Comparison of ENCODE assay signal across 16 mouse cellular contexts in the genomic region with DNA sequence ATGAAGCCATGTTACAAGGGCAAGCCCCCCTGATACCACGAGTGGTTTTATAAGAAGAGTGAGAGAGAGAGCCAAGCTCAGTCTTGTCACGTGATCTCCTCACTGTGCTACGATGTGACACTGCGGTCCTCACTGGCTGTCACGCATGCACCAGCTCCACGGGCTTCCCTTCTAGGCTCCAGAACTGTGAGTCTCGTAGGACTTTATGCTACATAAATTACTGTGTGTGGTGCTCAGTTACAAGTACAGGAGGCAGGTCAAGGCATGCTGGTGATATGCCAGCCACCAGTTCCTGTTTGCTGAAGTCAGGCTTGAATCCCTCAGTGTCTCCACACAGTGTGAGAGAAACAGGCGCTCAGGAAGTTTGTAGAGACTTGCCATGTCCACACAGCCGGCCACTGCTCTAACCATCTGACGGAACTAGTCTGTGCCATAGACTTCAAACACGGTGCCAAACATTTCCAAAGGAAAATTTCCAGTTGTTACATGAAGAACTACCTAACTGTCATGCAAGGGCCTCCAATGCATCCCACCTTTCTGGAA.
DNase-seq lines count a peak whose midpoint lies in the region; ATAC-seq and TF ChIP-seq lines count a peak whose summit lies in the region.
"Had no signal": no experiment of that assay in that cellular context is flagged by ENCODE, and none has a peak within 500 bp of the region (broad histone marks: within the 10 kb centered on the region; RNA-seq: fewer than 3 reads in every experiment).

No protein-coding gene starts in this region.

- WGBS in kidney, embryonic 15.5 days: 64% methylated on average over 11 of the region's 11 CpGs
- 72% methylated on average over 11 of the region's 11 CpGs for WGBS in stomach, postnatal 0 days

- H3K36me3 ChIP-seq in kidney, embryonic 15.5 days: no peaks in the 10 kb centered on the region
- no peaks in the 10 kb centered on the region for H3K36me3 ChIP-seq in stomach, postnatal 0 days (ENCODE audit: control insufficient read depth, insufficient read depth, low read length)
- H3K36me3 ChIP-seq: heart, embryonic 13.5 days; liver, embryonic 15.5 days; midbrain, embryonic 10.5 days; neural tube, embryonic 13.5 days had no signal

- no peak for TF ChIP-seq CTCF in stomach, postnatal 0 days (IDR thresholded peaks at IDR 0.05; ENCODE audit: low read depth)

- ATAC-seq in kidney, embryonic 15.5 days (replicated peaks; ENCODE audit: low FRiP score): peak; percentile 25; the same call in 1 of the 2 replicates
- peak; percentile 33 for ATAC-seq in granulocyte monocyte progenitor cell, adult 5-6 weeks (replicated peaks; ENCODE audit: poor library complexity, severe bottlenecking)
- no peak for ATAC-seq in stomach, postnatal 0 days (ENCODE audit: low FRiP score, low TSS enrichment)
- ATAC-seq: inflammation-experienced regulatory T-cells, adult 6 months had no signal

- H3K9me3 ChIP-seq in kidney, embryonic 15.5 days (replicated peaks): no peaks in the 10 kb centered on the region
- no peaks in the 10 kb centered on the region for H3K9me3 ChIP-seq in stomach, postnatal 0 days (ENCODE audit: control insufficient read depth, low read length)
- H3K9me3 ChIP-seq: heart, embryonic 13.5 days; liver, embryonic 15.5 days; midbrain, embryonic 10.5 days; neural tube, embryonic 13.5 days had no signal

- no peaks in the 10 kb centered on the region for H3K27me3 ChIP-seq in kidney, embryonic 15.5 days
- H3K27me3 ChIP-seq in stomach, postnatal 0 days (ENCODE audit: control insufficient read depth, insufficient read depth, low read length): no peaks in the 10 kb centered on the region
- H3K27me3 ChIP-seq: heart, embryonic 13.5 days; liver, embryonic 15.5 days; neural tube, embryonic 13.5 days had no signal

- H3K27ac ChIP-seq in kidney, embryonic 15.5 days: no peak overlapping the region
- H3K27ac ChIP-seq in stomach, postnatal 0 days (replicated peaks): peak overlapping the region; percentile 53; the same call in 1 of the 2 replicates
- H3K27ac ChIP-seq: gastrocnemius, adult 2 months; heart, embryonic 13.5 days; liver, embryonic 15.5 days; midbrain, embryonic 10.5 days; neural tube, embryonic 13.5 days had no signal

- H3K4me2 ChIP-seq in kidney, embryonic 15.5 days: no peak overlapping the region
- peak overlapping the region; percentile 3; the same call in 1 of the 2 replicates for H3K4me2 ChIP-seq in stomach, postnatal 0 days (replicated peaks; ENCODE audit: low read depth)
- H3K4me2 ChIP-seq: heart, embryonic 13.5 days; liver, embryonic 15.5 days; neural tube, embryonic 13.5 days had no signal

- no peak overlapping the region for H3K9ac ChIP-seq in kidney, embryonic 15.5 days
- H3K9ac ChIP-seq in stomach, postnatal 0 days (ENCODE audit: low read length): no peak overlapping the region
- H3K9ac ChIP-seq: heart, embryonic 13.5 days; liver, embryonic 15.5 days; neural tube, embryonic 13.5 days had no signal

- no peak overlapping the region for H3K4me3 ChIP-seq in kidney, embryonic 15.5 days (replicated peaks)
- H3K4me3 ChIP-seq in stomach, postnatal 0 days (ENCODE audit: low read depth, low read length): no peak overlapping the region
- H3K4me3 ChIP-seq: gastrocnemius, adult 2 months; heart, embryonic 13.5 days; liver, embryonic 15.5 days; midbrain, embryonic 10.5 days; neural tube, embryonic 13.5 days had no signal

- DNase-seq in kidney, adult 8-10 months: no peak
- peak; percentile 48 for DNase-seq in cerebellum, adult 8-10 months
- no peak for DNase-seq in stomach, postnatal 0 days (ENCODE audit: low spot score)
- no peak for DNase-seq in Muller cell, postnatal 12 days (ENCODE audit: inconsistent ontology term)
- no peak for DNase-seq in adrenal gland, postnatal 14 days
- DNase-seq: B cell, adult 2 months; kidney, adult 9 months; right cerebral cortex, postnatal 4 days had no signal

- peaks cover 6% of the 10 kb centered on the region; the same call in 1 of the 2 replicates for H3K4me1 ChIP-seq in kidney, embryonic 15.5 days
- no peaks in the 10 kb centered on the region; the same call in 1 of the 2 replicates for H3K4me1 ChIP-seq in stomach, postnatal 0 days (replicated peaks; ENCODE audit: control insufficient read depth, insufficient read depth)
- H3K4me1 ChIP-seq: liver, embryonic 15.5 days had no signal

- TF ChIP-seq EP300 in stomach, postnatal 0 days (optimal IDR thresholded peaks at IDR 0.05): no peak
